In genomic region chr16:37813691-37814382, GRCm38 (mm10) we compare ENCODE assay signal across 8 mouse cellular contexts. TPM values are rescaled to one million over a fixed set of nuclear protein-coding genes. Genes with fewer than 3 reads are reported as not detected.
A peak's percentile ranks its signal among the peaks of the same experiment; 100 is the strongest.
DNase-seq lines count a peak whose midpoint lies in the region; ATAC-seq and TF ChIP-seq lines count a peak whose summit lies in the region.
"Had no signal": no experiment of that assay in that cellular context is flagged by ENCODE, and none has a peak within 500 bp of the region (broad histone marks: within the 10 kb centered on the region; RNA-seq: fewer than 3 reads in every experiment).

No protein-coding gene starts in this region.

- peaks cover 37% of the 10 kb centered on the region for H3K4me1 ChIP-seq in lung, embryonic 16.5 days (replicated peaks; ENCODE audit: control insufficient read depth, insufficient read depth, low read length)
- 0 out of 2 replicates have a peak, but pooled peaks cover 4% of the 10 kb centered on the region for H3K4me1 ChIP-seq in forebrain, embryonic 11.5 days (replicated peaks; ENCODE audit: control insufficient read depth, insufficient read depth, low read length)
- H3K4me1 ChIP-seq in limb, embryonic 10.5 days = peaks cover 40% of the 10 kb centered on the region
- peaks cover 24% of the 10 kb centered on the region for H3K4me1 ChIP-seq in olfactory bulb, adult 2 months (ENCODE audit: control insufficient read depth, insufficient read depth, low read length)

- no peak for TF ChIP-seq CTCF in olfactory bulb, adult 2 months (IDR thresholded peaks at IDR 0.05; ENCODE audit: insufficient read depth, low read depth, low read length)

- WGBS in lung, embryonic 16.5 days = 20% methylated on average over 5 of the region's 5 CpGs
- WGBS in forebrain, embryonic 11.5 days = 47% methylated on average over 5 of the region's 5 CpGs
- 41% methylated on average over 5 of the region's 5 CpGs for WGBS in limb, embryonic 10.5 days
- WGBS in olfactory bulb, adult 2 months = 35% methylated on average over 5 of the region's 5 CpGs

- ATAC-seq in lung, embryonic 16.5 days (ENCODE audit: low read depth) = no peak
- ATAC-seq in forebrain, embryonic 11.5 days (replicated peaks; ENCODE audit: low FRiP score) = peak; percentile 19; the same call in 1 of the 2 replicates

- H3K27ac ChIP-seq in lung, embryonic 16.5 days (ENCODE audit: low read length) = peak overlapping the region; percentile 89
- peak overlapping the region; percentile 65 for H3K27ac ChIP-seq in forebrain, embryonic 11.5 days (ENCODE audit: low read depth, low read length)
- peak overlapping the region; percentile 66 for H3K27ac ChIP-seq in limb, embryonic 10.5 days
- H3K27ac ChIP-seq in olfactory bulb, adult 2 months (ENCODE audit: insufficient read depth, low read depth, low read length) = peak overlapping the region; percentile 59; the same call in 1 of the 2 replicates

- H3K27me3 ChIP-seq in lung, embryonic 16.5 days (ENCODE audit: control insufficient read depth, insufficient read depth, low read depth, low read length) = no peaks in the 10 kb centered on the region
- no peaks in the 10 kb centered on the region for H3K27me3 ChIP-seq in forebrain, embryonic 11.5 days (ENCODE audit: control insufficient read depth, insufficient read depth, low read length)
- H3K27me3 ChIP-seq in limb, embryonic 10.5 days (ENCODE audit: low read depth, poor library complexity, severe bottlenecking) = no peaks in the 10 kb centered on the region

- DNase-seq in lung, adult 18-20 months = no peak
- peak; percentile 41 for DNase-seq in forebrain, embryonic 11.5 days (ENCODE audit: low spot score)
- no peak for DNase-seq in limb, embryonic 10.5 days (ENCODE audit: low spot score)
- no peak for DNase-seq in spleen, adult 12 weeks (ENCODE audit: low spot score)
- no peak for DNase-seq in layer of hippocampus, postnatal 36 days

- peak overlapping the region; percentile 3; the same call in 1 of the 2 replicates for H3K4me2 ChIP-seq in lung, embryonic 16.5 days (ENCODE audit: low read depth, low read length)
- H3K4me2 ChIP-seq in forebrain, embryonic 11.5 days (ENCODE audit: low read depth, low read length, severe bottlenecking) = no peak overlapping the region; the same call in 1 of the 2 replicates

- H3K9ac ChIP-seq in lung, embryonic 16.5 days (ENCODE audit: low read length) = peak overlapping the region; percentile 38
- peak overlapping the region; percentile 30; the same call in 1 of the 2 replicates for H3K9ac ChIP-seq in forebrain, embryonic 11.5 days (ENCODE audit: low read length)

- no peak overlapping the region for H3K4me3 ChIP-seq in lung, embryonic 16.5 days (ENCODE audit: low read length)
- H3K4me3 ChIP-seq in forebrain, embryonic 11.5 days (ENCODE audit: low read depth, low read length) = no peak overlapping the region
- H3K4me3 ChIP-seq in limb, embryonic 10.5 days = no peak overlapping the region
- H3K4me3 ChIP-seq in olfactory bulb, adult 2 months (ENCODE audit: insufficient read depth, low read depth, low read length) = no peak overlapping the region

- peaks cover 19% of the 10 kb centered on the region for H3K36me3 ChIP-seq in lung, embryonic 16.5 days (ENCODE audit: control insufficient read depth, insufficient read depth, low read length)
- no peaks in the 10 kb centered on the region for H3K36me3 ChIP-seq in forebrain, embryonic 11.5 days (ENCODE audit: control insufficient read depth, insufficient read depth, low read length)
- H3K36me3 ChIP-seq in limb, embryonic 10.5 days = peaks cover 65% of the 10 kb centered on the region

- TF ChIP-seq POLR2A in olfactory bulb, adult 2 months (IDR thresholded peaks at IDR 0.05; ENCODE audit: insufficient read depth, low read depth, low read length) = no peak

- no peaks in the 10 kb centered on the region for H3K9me3 ChIP-seq in lung, embryonic 16.5 days (ENCODE audit: control insufficient read depth, low read length)
- no peaks in the 10 kb centered on the region for H3K9me3 ChIP-seq in forebrain, embryonic 11.5 days (ENCODE audit: control insufficient read depth, low read length)
- no peaks in the 10 kb centered on the region for H3K9me3 ChIP-seq in limb, embryonic 10.5 days (replicated peaks)

RNA-seq across cellular contexts. Expression of gene Fstl1, which starts 37.2 kb away (rescaled TPM):
- polyA plus RNA-seq in lung, embryonic 16.5 days (2015; fragmentation: Nextera tagmentation; extraction: Ambion mirVana) = 617 and 655 TPM in 2 replicates
- 171 and 176 TPM in 2 replicates for polyA plus RNA-seq in forebrain, embryonic 11.5 days (2014; fragmentation: Nextera tagmentation; extraction: Ambion mirVana)
- polyA plus RNA-seq in limb, embryonic 10.5 days (2016; fragmentation: Nextera tagmentation; extraction: Ambion mirVana) = 160 and 215 TPM in 2 replicates
- not detected in 2 replicates for polyA plus RNA-seq in olfactory bulb, adult 2 months (2012; ENCODE audit: insufficient read depth, insufficient read length, low replicate concordance, missing spikeins)
- 10 to 100 TPM; 32.5 to 34.3 TPM for total RNA-seq in layer of hippocampus, postnatal 36 days (2021)

RNA-seq across cellular contexts. Expression of gene Gm36028, which starts 47.1 kb away (rescaled TPM):
- 0.43 and 0.73 TPM in 2 replicates for polyA plus RNA-seq in lung, embryonic 16.5 days (2015; fragmentation: Nextera tagmentation; extraction: Ambion mirVana)
- polyA plus RNA-seq in forebrain, embryonic 11.5 days (2014; fragmentation: Nextera tagmentation; extraction: Ambion mirVana) = 0.24 and 0.40 TPM in 2 replicates
- polyA plus RNA-seq in limb, embryonic 10.5 days (2016; fragmentation: Nextera tagmentation; extraction: Ambion mirVana) = not detected in 2 replicates
- not detected in 2 replicates for polyA plus RNA-seq in olfactory bulb, adult 2 months (2012; ENCODE audit: insufficient read depth, insufficient read length, low replicate concordance, missing spikeins)
- under 1 TPM in 1 of 2 experiments, not detected in 1; 0.35 TPM for total RNA-seq in layer of hippocampus, postnatal 36 days (2021)
- total RNA-seq: gastrocnemius, postnatal 36 days had no signal

RNA-seq across cellular contexts. Expression of gene Lrrc58, which starts 54.4 kb away (rescaled TPM):
- polyA plus RNA-seq in lung, embryonic 16.5 days (2015; fragmentation: Nextera tagmentation; extraction: Ambion mirVana) = 51.1 and 56.8 TPM in 2 replicates
- polyA plus RNA-seq in forebrain, embryonic 11.5 days (2014; fragmentation: Nextera tagmentation; extraction: Ambion mirVana) = 64.8 and 73.5 TPM in 2 replicates
- 66.3 and 67.8 TPM in 2 replicates for polyA plus RNA-seq in limb, embryonic 10.5 days (2016; fragmentation: Nextera tagmentation; extraction: Ambion mirVana)
- polyA plus RNA-seq in olfactory bulb, adult 2 months (2012; ENCODE audit: insufficient read depth, insufficient read length, low replicate concordance, missing spikeins) = 87.2 TPM in 1 of 2 replicates, not detected in the other
- 100 to 1,000 TPM; 101 to 108 TPM for total RNA-seq in layer of hippocampus, postnatal 36 days (2021)

Comparison
In these comparisons a context has a peak if more than half of its experiments do, and no peak if none do; other contexts are left out.
1. RNA of gene Fstl1, which starts 37.2 kb away (polyA plus RNA-seq): 617 to 655 TPM in lung, embryonic 16.5 days, 160 to 215 TPM in limb, embryonic 10.5 days and 171 to 176 TPM in forebrain, embryonic 11.5 days; not detected in olfactory bulb, adult 2 months; every median in the first group is over 100 times any median in the second.
2. Peak in every context shown above with its lines, with median percentiles within 50 percentile points of each other: H3K27ac ChIP-seq.